Mouse (Mus musculus) megakaryocyte, embryonic 14.5 days (primary cell): ENCODE measurements at regions not wholly inside any gene's neighbourhood (a gene's known extent, or its start where the extent isn't known, plus 50 kb on each side); places are given as distances from the start of the nearest gene placed in this dataset.

Source experiments
- FLI1 ChIP-seq: IDR thresholded peaks from 2 replicates; pipeline ENCODE4 v1.6.1; 2012; ENCODE audit warnings: low read length, inconsistent platforms, mixed read lengths
- GATA1 ChIP-seq: IDR thresholded peaks from 3 replicates; pipeline ENCODE4 v1.6.1; 2012; ENCODE audit warnings: mixed read lengths, low read length, inconsistent platforms, borderline replicate concordance

- no peak for TF ChIP-seq GATA1
- no peak for TF ChIP-seq FLI1
Observed at GRCm38 (mm10) chr16:76532928-76533217, 159.2 kb upstream of the Nrip1 start.
